Mouse (Mus musculus): Measurements from ENCODE around the gene Cadm1.

- no peak for TF ChIP-seq POLR2A (IDR thresholded peaks at IDR 0.05; ENCODE audit: insufficient read length, low read depth)
- TF ChIP-seq POLR2AphosphoS2 (IDR thresholded peaks at IDR 0.05; ENCODE audit: insufficient read length, low read depth): no peak
- TF ChIP-seq MAX (IDR thresholded peaks at IDR 0.05; ENCODE audit: low read depth): no peak
- no peak for TF ChIP-seq E2F4 (IDR thresholded peaks at IDR 0.05; ENCODE audit: insufficient read depth)
- no peak for TF ChIP-seq TCF3 (IDR thresholded peaks at IDR 0.05; ENCODE audit: insufficient read length, low read depth)
- no peak for TF ChIP-seq MYOD1 (IDR thresholded peaks at IDR 0.05; ENCODE audit: control insufficient read depth in 1 of 3, insufficient read length in 2 of 3, low read depth in 2 of 3)
- TF ChIP-seq REST (IDR thresholded peaks at IDR 0.05; ENCODE audit: insufficient read depth, insufficient read length): no peak
- TF ChIP-seq CEBPB (IDR thresholded peaks at IDR 0.05; ENCODE audit: insufficient read depth, poor library complexity, severe bottlenecking): no peak
- TF ChIP-seq TCF12 (IDR thresholded peaks at IDR 0.05; ENCODE audit: insufficient read depth, poor library complexity, severe bottlenecking): no peak
- TF ChIP-seq USF1 (IDR thresholded peaks at IDR 0.05; ENCODE audit: low read depth): no peak
- no peak for TF ChIP-seq SRF (IDR thresholded peaks at IDR 0.05; ENCODE audit: control insufficient read depth, insufficient read length, low read depth)
These were observed 331.8 kb downstream of the Cadm1 start for GRCm38 (mm10) chr9:47861783-47862182.
